Comparison of ENCODE assay signal across 13 mouse cellular contexts in genomic region chr17:24596073-24596466, GRCm38 (mm10).
"Had no signal": no experiment of that assay in that cellular context is flagged by ENCODE, and none has a peak within 500 bp of the region (broad histone marks: within the 10 kb centered on the region; RNA-seq: fewer than 3 reads in every experiment).

No protein-coding gene starts in this region.

- H3K27me3 ChIP-seq: liver, embryonic 13.5 days; neural tube, embryonic 12.5 days; stomach, embryonic 15.5 days had no signal

- DNase-seq: kidney, postnatal 14 days; layer of hippocampus, postnatal 36 days; liver, embryonic 13.5 days; lung, adult 2 months; lung, postnatal 14 days; lung, postnatal 4 days; right cerebral cortex, postnatal 25 days; spleen, adult 18-20 months; thymus, postnatal 25 days had no signal

- H3K4me2 ChIP-seq: liver, embryonic 13.5 days; midbrain, embryonic 11.5 days; neural tube, embryonic 12.5 days; stomach, embryonic 15.5 days had no signal

- H3K4me3 ChIP-seq: left cerebral cortex, adult 2 months; liver, embryonic 13.5 days; neural tube, embryonic 12.5 days; stomach, embryonic 15.5 days had no signal

- H3K9me3 ChIP-seq: liver, embryonic 13.5 days; neural tube, embryonic 12.5 days; stomach, embryonic 15.5 days had no signal

- H3K27ac ChIP-seq: liver, embryonic 13.5 days; neural tube, embryonic 12.5 days; stomach, embryonic 15.5 days had no signal

- H3K4me1 ChIP-seq: liver, embryonic 13.5 days; neural tube, embryonic 12.5 days; stomach, embryonic 15.5 days had no signal

- H3K9ac ChIP-seq: liver, embryonic 13.5 days; stomach, embryonic 15.5 days had no signal
